Mouse (Mus musculus) midbrain, embryonic 11.5 days (tissue): ENCODE measurements around the gene Pigm. TPM values are rescaled to one million over a fixed set of nuclear protein-coding genes. Genes with fewer than 3 reads are reported as not detected.

Experiments
- ATAC-seq: fragments of 200-750 bp; cut with Nextera tagmentation; 2 replicates; pipeline ENCODE4 v1.8.0; 2017; ENCODE audit warnings: moderate TSS enrichment, moderate library complexity; ENCODE audit not compliant: low FRiP score
- DNase-seq: peaks from one replicate; pipeline ENCODE4 v3.0.0; 2015; ENCODE audit warnings: low spot score; ENCODE audit errors: missing footprints
- H3K27ac ChIP-seq: fragments of 300-500 bp; sonication (generic); 2 replicates; pipeline ENCODE4 v1.5.1; 2014; ENCODE audit warnings: low read depth, low read length
- H3K27me3 ChIP-seq: fragments of 300-500 bp; sonication (generic); 2 replicates; pipeline ENCODE4 v1.6.1; 2014; ENCODE audit warnings: mild to moderate bottlenecking, low read length, moderate library complexity, mixed read lengths; ENCODE audit not compliant: control insufficient read depth, insufficient read depth
- H3K36me3 ChIP-seq: fragments of 300-500 bp; sonication (generic); 2 replicates; pipeline ENCODE4 v1.6.1; 2014; ENCODE audit warnings: mild to moderate bottlenecking, low read length, moderate library complexity, mixed read lengths; ENCODE audit not compliant: control insufficient read depth, insufficient read depth
- H3K4me1 ChIP-seq: fragments of 300-500 bp; sonication (generic); 2 replicates; pipeline ENCODE4 v1.6.1; 2014; ENCODE audit warnings: low read length; ENCODE audit not compliant: control insufficient read depth, insufficient read depth
- H3K4me2 ChIP-seq: fragments of 300-500 bp; sonication (generic); 2 replicates; pipeline ENCODE4 v1.6.1; 2014; ENCODE audit warnings: mild to moderate bottlenecking, moderate library complexity
- H3K4me3 ChIP-seq: fragments of 300-500 bp; sonication (generic); 2 replicates; pipeline ENCODE4 v1.5.1; 2014; ENCODE audit warnings: low read depth, low read length
- H3K9ac ChIP-seq: fragments of 300-500 bp; sonication (generic); 2 replicates; pipeline ENCODE4 v1.6.1; 2014; ENCODE audit warnings: low read length
- H3K9me3 ChIP-seq: fragments of 300-500 bp; sonication (generic); 2 replicates; pipeline ENCODE4 v1.6.1; 2016; ENCODE audit warnings: low read length; ENCODE audit not compliant: control insufficient read depth
- WGBS: fragments of 180-500 bp; shearing (Covaris S2); extraction: QIAGEN DNeasy Blood & Tissue Kit; methylation state at CpG from one replicate; pipeline ENCODE4 v1.1.7; 2014; 5-methylcytosine and 5-hydroxymethylcytosine counted together
- polyA plus RNA-seq: library from polyadenylated mRNA; unstranded; fragments of >200 nt; fragmentation: Nextera tagmentation; extraction: Ambion mirVana; gene quantifications from 2 replicates; pipeline ENCODE4 v1.2.1, GENCODE M21; 2014

Pigm gene
- polyA plus RNA-seq, 1 experiment from 2014 or later, result 11.0 TPM

DNA sequence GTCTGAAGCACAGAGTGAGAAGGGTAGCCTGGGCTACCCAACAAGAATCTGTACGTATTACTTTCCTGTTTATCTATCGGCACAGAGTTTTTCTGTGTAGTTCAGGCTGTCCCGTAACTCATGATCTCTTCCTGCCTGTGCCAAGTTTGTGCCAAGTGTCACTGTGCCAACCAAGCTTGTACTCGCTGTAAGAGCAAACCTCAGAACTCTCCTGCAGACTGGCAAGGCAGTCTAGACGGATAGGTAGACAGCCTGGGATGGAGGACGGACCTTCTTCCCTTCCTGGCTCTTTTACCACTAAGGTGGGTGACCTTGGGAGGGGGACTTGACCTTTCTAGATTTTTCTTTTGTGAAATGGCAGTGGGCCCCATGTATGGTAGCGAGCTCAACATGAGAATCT, 38.7 kb downstream of the Pigm start:
- H3K27me3 ChIP-seq, result no peaks in the 10 kb centered on the region
- H3K9me3 ChIP-seq, result no peaks in the 10 kb centered on the region
- no peaks in the 10 kb centered on the region for H3K36me3 ChIP-seq
- no peak overlapping the region for H3K27ac ChIP-seq
- no peak overlapping the region for H3K4me3 ChIP-seq
- ATAC-seq (no peak), DNase-seq (peak; percentile 53)
- H3K4me1 ChIP-seq, result no peaks in the 10 kb centered on the region
- no peak overlapping the region for H3K4me2 ChIP-seq
- 83% methylated on average over 7 of the region's 7 CpGs for WGBS
- H3K9ac ChIP-seq, result no peak overlapping the region

DNA sequence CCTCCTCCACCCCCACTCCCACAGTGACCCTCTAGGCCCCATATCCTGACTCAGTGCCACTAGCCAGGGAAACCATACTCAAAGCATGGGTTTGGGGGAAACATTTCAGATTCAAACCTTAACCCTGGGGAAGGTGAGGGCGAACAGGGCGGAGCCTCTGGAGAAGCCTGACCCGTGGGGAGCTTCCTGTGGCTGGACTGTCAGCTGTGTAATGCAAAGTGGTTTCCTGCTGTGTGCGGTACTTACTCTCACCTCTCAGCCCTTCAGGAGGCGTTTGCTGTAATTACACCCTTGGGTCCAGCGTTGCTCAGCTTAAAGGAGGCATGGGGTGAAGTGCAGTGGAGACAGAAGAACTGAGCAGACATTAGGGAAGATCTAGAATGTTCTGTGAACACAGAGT, 41.8 kb downstream of the Pigm start:
- H3K4me1 ChIP-seq, result no peaks in the 10 kb centered on the region
- WGBS, result 16% methylated on average over 6 of the region's 6 CpGs
- H3K9ac ChIP-seq, result no peak overlapping the region
- H3K4me2 ChIP-seq, result no peak overlapping the region
- no peaks in the 10 kb centered on the region for H3K27me3 ChIP-seq
- no peak overlapping the region for H3K4me3 ChIP-seq
- ATAC-seq (no peak), DNase-seq (peak; percentile 72)
- H3K9me3 ChIP-seq, result no peaks in the 10 kb centered on the region
- H3K27ac ChIP-seq, result no peak overlapping the region
- no peaks in the 10 kb centered on the region for H3K36me3 ChIP-seq

DNA sequence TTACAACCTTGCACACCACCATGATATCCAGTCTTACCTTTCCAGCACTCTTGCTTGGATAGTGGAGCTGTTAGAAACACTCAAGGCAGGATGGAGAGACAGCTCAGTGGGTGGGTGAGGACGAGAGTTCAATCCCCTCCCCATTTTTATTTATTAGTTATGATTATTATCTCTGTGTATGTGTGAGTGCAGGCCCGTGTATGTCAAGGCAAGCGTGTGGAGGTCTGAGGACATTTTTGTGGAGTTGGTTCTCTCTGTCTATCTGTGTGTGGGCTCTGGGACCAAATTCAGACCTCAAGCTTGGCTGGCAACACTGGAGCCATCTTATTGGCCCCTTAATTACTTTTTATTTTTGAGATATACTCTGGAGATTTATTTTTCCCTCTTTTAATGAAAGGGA, 42.3 kb downstream of the Pigm start:
- Histone ChIP-seq H3K27me3 (no peaks in the 10 kb centered on the region), H3K9me3 (no peaks in the 10 kb centered on the region), H3K36me3 (no peaks in the 10 kb centered on the region), H3K4me1 (no peaks in the 10 kb centered on the region), H3K9ac (no peak overlapping the region), H3K27ac (no peak overlapping the region), H3K4me3 (no peak overlapping the region), H3K4me2 (no peak overlapping the region)
- DNase-seq (no peak), ATAC-seq (no peak)
- 69% methylated on average over 3 of the region's 3 CpGs for WGBS

DNA sequence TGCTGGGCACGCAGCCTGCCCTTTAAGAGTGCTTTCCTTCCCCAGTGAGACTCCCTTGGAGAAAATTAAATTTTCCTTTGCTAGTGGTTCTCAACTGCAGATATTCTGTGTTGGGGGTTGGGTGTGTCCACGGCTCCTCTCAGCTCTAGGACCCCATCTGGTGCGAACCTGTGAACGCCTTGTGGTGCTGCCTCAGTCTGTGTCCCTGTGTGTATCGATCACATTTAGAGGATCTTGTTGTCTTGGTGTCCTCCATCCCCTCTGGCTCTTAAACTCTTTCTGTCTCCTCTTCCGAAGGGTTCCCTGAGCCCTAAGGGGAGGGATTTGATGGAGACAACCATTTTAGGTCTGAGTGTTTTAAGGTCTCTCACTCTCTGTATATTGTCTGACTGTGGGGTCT, 43.8 kb downstream of the Pigm start:
- WGBS, result 87% methylated on average over 6 of the region's 6 CpGs
- DNase-seq (no peak), ATAC-seq (no peak)
- no peak overlapping the region for H3K4me3 ChIP-seq
- no peak overlapping the region for H3K4me2 ChIP-seq
- H3K27me3 ChIP-seq, result no peaks in the 10 kb centered on the region
- H3K36me3 ChIP-seq, result no peaks in the 10 kb centered on the region
- H3K9ac ChIP-seq, result no peak overlapping the region
- no peaks in the 10 kb centered on the region for H3K4me1 ChIP-seq
- no peak overlapping the region for H3K27ac ChIP-seq
- H3K9me3 ChIP-seq, result no peaks in the 10 kb centered on the region

DNA sequence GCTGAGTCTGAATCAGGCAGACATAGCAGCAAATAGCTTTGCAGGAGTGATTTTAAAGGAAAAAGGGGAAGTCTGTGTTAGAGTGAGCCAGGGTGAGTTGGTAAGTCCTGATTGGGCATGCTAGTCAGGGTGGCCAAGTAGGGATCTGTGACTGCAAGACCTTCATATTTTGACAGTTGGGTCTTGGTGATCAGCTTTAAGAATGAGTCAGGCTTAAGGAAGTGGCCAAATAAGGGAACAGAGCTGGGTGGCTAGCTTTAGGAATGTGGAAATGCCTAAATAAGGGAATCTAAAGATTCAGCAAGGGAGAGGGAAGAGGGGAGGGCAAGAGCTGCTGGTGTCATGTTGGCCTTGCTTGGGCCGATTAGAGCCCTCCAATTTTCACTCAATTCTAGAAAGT, 47.0 kb downstream of the Pigm start:
- no peak for ATAC-seq
- H3K27me3 ChIP-seq, result no peaks in the 10 kb centered on the region
- no peaks in the 10 kb centered on the region for H3K9me3 ChIP-seq
- no peak for DNase-seq
- no peak overlapping the region for H3K4me3 ChIP-seq
- no peaks in the 10 kb centered on the region for H3K4me1 ChIP-seq
- no peak overlapping the region for H3K4me2 ChIP-seq
- H3K36me3 ChIP-seq, result no peaks in the 10 kb centered on the region
- 83% methylated on average over 1 of the region's 1 CpGs for WGBS
- H3K27ac ChIP-seq, result no peak overlapping the region
- no peak overlapping the region for H3K9ac ChIP-seq

DNA sequence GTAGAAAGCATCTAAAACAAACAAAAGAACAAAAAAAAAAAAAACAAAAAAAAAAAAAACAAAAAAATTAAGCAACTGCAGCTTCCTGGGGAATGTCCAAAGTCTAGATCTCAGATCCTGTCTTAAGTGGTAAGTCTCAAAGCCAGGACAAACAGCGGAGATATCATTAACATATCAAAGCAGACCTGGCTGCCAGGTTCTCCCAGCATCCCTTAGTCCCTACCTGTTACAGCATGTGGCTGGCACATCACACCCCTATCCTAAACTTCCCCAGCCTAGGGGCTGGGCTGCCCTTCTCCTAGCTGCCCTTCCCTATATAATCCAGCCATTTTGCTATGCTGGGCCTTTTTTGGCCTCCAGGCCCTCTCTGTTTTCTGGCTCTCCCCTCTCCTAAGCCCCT, 50.1 kb downstream of the Pigm start:
- DNase-seq (no peak), ATAC-seq (no peak)
- no peak overlapping the region for H3K4me2 ChIP-seq
- no peaks in the 10 kb centered on the region for H3K36me3 ChIP-seq
- H3K27me3 ChIP-seq, result no peaks in the 10 kb centered on the region
- no peaks in the 10 kb centered on the region for H3K9me3 ChIP-seq
- H3K9ac ChIP-seq, result no peak overlapping the region
- H3K4me3 ChIP-seq, result no peak overlapping the region
- 58% methylated on average over 1 of the region's 1 CpGs for WGBS
- H3K4me1 ChIP-seq, result no peaks in the 10 kb centered on the region
- no peak overlapping the region for H3K27ac ChIP-seq

DNA sequence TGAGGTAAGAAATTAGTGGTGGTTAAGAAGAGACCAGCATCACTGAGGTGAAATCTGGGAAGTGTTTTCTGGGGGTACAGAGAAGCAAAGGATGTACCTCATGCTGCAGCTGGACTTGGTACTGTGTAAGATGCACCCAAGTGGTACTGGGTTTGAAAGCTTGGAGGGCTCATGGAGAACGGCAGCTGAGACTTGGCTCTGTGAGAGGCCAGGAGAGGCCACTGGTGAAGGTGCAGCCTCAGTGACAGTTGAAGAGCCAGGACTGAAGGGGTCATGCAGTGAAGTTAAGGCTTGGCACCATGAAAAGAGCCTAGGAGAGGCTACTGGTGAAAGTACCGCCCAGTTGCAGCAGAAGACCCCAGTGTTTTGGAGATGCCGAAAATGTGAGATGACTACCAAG, 51.5 kb downstream of the Pigm start:
- H3K4me3 ChIP-seq, result no peak overlapping the region
- no peak overlapping the region for H3K27ac ChIP-seq
- no peaks in the 10 kb centered on the region for H3K36me3 ChIP-seq
- no peaks in the 10 kb centered on the region for H3K9me3 ChIP-seq
- H3K4me1 ChIP-seq, result no peaks in the 10 kb centered on the region
- no peak overlapping the region for H3K4me2 ChIP-seq
- no peak overlapping the region for H3K9ac ChIP-seq
- H3K27me3 ChIP-seq, result no peaks in the 10 kb centered on the region; the same call in 1 of the 2 replicates
- DNase-seq (peak; percentile 26), ATAC-seq (no peak)
- WGBS, result 90% methylated on average over 3 of the region's 3 CpGs

DNA sequence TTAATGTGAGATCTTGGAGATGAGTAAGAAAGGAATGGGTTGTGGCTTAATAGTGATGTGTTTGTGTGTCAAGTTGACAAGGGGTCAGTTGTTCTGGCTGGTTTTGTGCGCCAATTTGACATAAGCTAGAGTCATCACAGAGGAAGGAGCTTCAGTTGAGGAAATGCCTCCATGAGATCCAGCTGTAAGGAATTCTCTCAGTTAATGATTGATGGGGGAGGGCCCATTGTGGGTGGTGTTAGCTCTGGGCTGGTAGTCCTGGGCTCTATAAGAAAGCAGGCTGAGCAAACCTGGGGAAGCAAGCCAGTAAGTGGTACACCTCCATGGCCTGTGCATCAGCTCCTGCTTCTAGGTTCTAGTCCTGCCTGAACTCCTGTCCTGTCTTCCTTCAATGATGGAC, 52.3 kb downstream of the Pigm start:
- H3K36me3 ChIP-seq, result no peaks in the 10 kb centered on the region
- ATAC-seq (no peak), DNase-seq (peak; percentile 44)
- 86% methylated on average over 1 of the region's 1 CpGs for WGBS
- H3K9ac ChIP-seq, result no peak overlapping the region
- no peaks in the 10 kb centered on the region for H3K9me3 ChIP-seq
- H3K27me3 ChIP-seq, result no peaks in the 10 kb centered on the region; the same call in 1 of the 2 replicates
- H3K27ac ChIP-seq, result no peak overlapping the region
- no peaks in the 10 kb centered on the region for H3K4me1 ChIP-seq
- no peak overlapping the region for H3K4me2 ChIP-seq
- H3K4me3 ChIP-seq, result no peak overlapping the region

DNA sequence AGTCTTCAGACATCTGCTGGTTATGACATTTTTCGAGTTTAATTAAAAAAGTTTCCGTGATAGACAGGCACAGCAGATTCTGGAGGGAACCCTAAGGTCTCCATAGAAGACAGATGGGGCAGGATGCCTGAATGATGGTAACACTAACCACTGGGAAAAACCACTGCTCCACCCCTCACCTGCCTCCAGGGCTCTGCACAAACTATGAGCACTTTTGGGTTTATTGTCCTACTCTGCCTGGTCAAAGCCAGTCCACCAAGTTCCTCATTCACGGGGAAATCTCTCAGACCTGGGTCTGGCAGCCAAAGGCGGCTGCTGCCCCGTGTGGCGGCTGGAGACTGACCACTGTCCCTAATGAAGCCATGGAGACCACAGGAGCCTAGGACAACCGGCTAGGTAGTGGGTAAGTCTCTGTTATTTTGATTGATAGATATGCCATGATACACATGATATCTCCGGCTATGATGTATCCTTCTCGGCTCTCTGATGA, 54.4 kb downstream of the Pigm start:
- no peaks in the 10 kb centered on the region; the same call in 1 of the 2 replicates for H3K27me3 ChIP-seq
- 52% methylated on average over 9 of the region's 9 CpGs for WGBS
- H3K4me3 ChIP-seq, result no peak overlapping the region

More for the DNA sequence above, 54.4 kb downstream of the Pigm start:
- no peak for ATAC-seq
- no peak overlapping the region for H3K9ac ChIP-seq
- no peaks in the 10 kb centered on the region for H3K36me3 ChIP-seq
- no peaks in the 10 kb centered on the region for H3K9me3 ChIP-seq
- peak; percentile 78 for DNase-seq
- H3K27ac ChIP-seq, result no peak overlapping the region
- H3K4me1 ChIP-seq, result no peaks in the 10 kb centered on the region
- H3K4me2 ChIP-seq, result no peak overlapping the region
